Mouse (Mus musculus): ENCODE data around the gene Ftsj3.

GRCm38 (mm10) chr11:106249326-106249725 lies 6.6 kb downstream of the Ftsj3 start:
- TF ChIP-seq CTCF (IDR thresholded peaks at IDR 0.05; ENCODE audit: control insufficient read depth, insufficient read depth, low read length) (no peak), POLR2A (IDR thresholded peaks at IDR 0.05; ENCODE audit: borderline replicate concordance, control insufficient read depth, low read depth, low read length) (no peak)
